Mouse (Mus musculus): ENCODE data around the gene Kcnj9.

GRCm38 (mm10) chr1:172376758-172377458 lies 47.8 kb upstream of the Kcnj9 start:
- TF ChIP-seq CTCF (IDR thresholded peaks at IDR 0.05; ENCODE audit: extremely low read depth, insufficient read depth, low read length) (no peak), POLR2A (IDR thresholded peaks at IDR 0.05; ENCODE audit: extremely low read depth, insufficient read depth, low read length) (no peak)

Measured in cortical plate, adult 2 months (tissue).